20 mouse cellular contexts compared by ENCODE assay signal in genomic region chr13:108077476-108077875, GRCm38 (mm10). TPM values are rescaled to one million over a fixed set of nuclear protein-coding genes. Genes with fewer than 3 reads are reported as not detected.
A peak's percentile ranks its signal among the peaks of the same experiment; 100 is the strongest.
DNase-seq lines count a peak whose midpoint lies in the region; ATAC-seq and TF ChIP-seq lines count a peak whose summit lies in the region.
"Had no signal": no experiment of that assay in that cellular context is flagged by ENCODE, and none has a peak within 500 bp of the region (broad histone marks: within the 10 kb centered on the region; RNA-seq: fewer than 3 reads in every experiment).

No protein-coding gene starts in this region.

- WGBS in forebrain, embryonic 14.5 days: 74% methylated on average over 6 of the region's 6 CpGs
- 67% methylated on average over 6 of the region's 6 CpGs for WGBS in forebrain, embryonic 16.5 days
- 85% methylated on average over 6 of the region's 6 CpGs for WGBS in lung, adult 2 months

- no peak overlapping the region for H3K4me3 ChIP-seq in forebrain, embryonic 14.5 days (ENCODE audit: low read depth, low read length)
- H3K4me3 ChIP-seq in forebrain, embryonic 16.5 days (replicated peaks; ENCODE audit: low read length): no peak overlapping the region
- no peak overlapping the region for H3K4me3 ChIP-seq in MEL (ENCODE audit: control insufficient read depth in 1 of 2, insufficient read depth in 1 of 2, low read depth in 2 of 2, low read length in 2 of 2)
- no peak overlapping the region for H3K4me3 ChIP-seq in lung, adult 2 months (replicated peaks; ENCODE audit: extremely low read depth, low read depth, low read length)
- H3K4me3 ChIP-seq: embryonic facial prominence, embryonic 10.5 days; hindbrain, embryonic 13.5 days; limb, embryonic 13.5 days; liver, embryonic 12.5 days had no signal

- no peak for TF ChIP-seq CTCF in MEL (IDR thresholded peaks at IDR 0.05 in 2 of 3, conservative IDR thresholded peaks at IDR 0.05 in 1 of 3; ENCODE audit: control insufficient read depth in 1 of 3, insufficient read depth in 1 of 3, low read depth in 2 of 3, low read length in 3 of 3, poor library complexity in 1 of 3, severe bottlenecking in 1 of 3)
- no peak for TF ChIP-seq CTCF in lung, adult 2 months (IDR thresholded peaks at IDR 0.05; ENCODE audit: insufficient read depth, low read length)

- H3K4me2 ChIP-seq in forebrain, embryonic 14.5 days (ENCODE audit: low read length): no peak overlapping the region
- H3K4me2 ChIP-seq in forebrain, embryonic 16.5 days (ENCODE audit: low read length): no peak overlapping the region
- H3K4me2 ChIP-seq: hindbrain, embryonic 13.5 days; limb, embryonic 13.5 days; liver, embryonic 12.5 days had no signal

- TF ChIP-seq POLR2A in MEL (IDR thresholded peaks at IDR 0.05; ENCODE audit: control insufficient read depth in 1 of 2, insufficient read depth in 1 of 2, low read depth in 1 of 2, low read length in 2 of 2, poor library complexity in 1 of 2): no peak
- no peak for TF ChIP-seq POLR2A in lung, adult 2 months (IDR thresholded peaks at IDR 0.05; ENCODE audit: borderline replicate concordance, extremely low read depth, low read depth, low read length)

- no peak for ATAC-seq in forebrain, embryonic 14.5 days
- no peak for ATAC-seq in forebrain, embryonic 16.5 days
- ATAC-seq: liver, embryonic 12.5 days had no signal

- H3K27ac ChIP-seq in forebrain, embryonic 14.5 days (ENCODE audit: low read depth, low read length): no peak overlapping the region
- H3K27ac ChIP-seq in forebrain, embryonic 16.5 days (ENCODE audit: low read length): no peak overlapping the region
- H3K27ac ChIP-seq in MEL (ENCODE audit: control insufficient read depth, low read depth, low read length): no peak overlapping the region
- H3K27ac ChIP-seq: embryonic facial prominence, embryonic 10.5 days; hindbrain, embryonic 13.5 days; kidney, postnatal 0 days; limb, embryonic 13.5 days; liver, embryonic 12.5 days had no signal

- H3K79me2 ChIP-seq in MEL (ENCODE audit: control insufficient read depth, insufficient read depth, low read length, poor library complexity): no peaks in the 10 kb centered on the region

- no peaks in the 10 kb centered on the region for H3K27me3 ChIP-seq in forebrain, embryonic 14.5 days (replicated peaks; ENCODE audit: control insufficient read depth, insufficient read depth, low read length)
- no peaks in the 10 kb centered on the region for H3K27me3 ChIP-seq in forebrain, embryonic 16.5 days (replicated peaks; ENCODE audit: control insufficient read depth, insufficient read depth, low read length)
- no peaks in the 10 kb centered on the region for H3K27me3 ChIP-seq in MEL (ENCODE audit: control insufficient read depth in 1 of 2, insufficient read depth in 2 of 2, low read length in 2 of 2)
- H3K27me3 ChIP-seq: hindbrain, embryonic 13.5 days; limb, embryonic 13.5 days; liver, embryonic 12.5 days had no signal

- peak; percentile 16 for DNase-seq in forebrain, embryonic 14.5 days (ENCODE audit: low spot score)
- DNase-seq in layer of hippocampus, adult 11-12 months (ENCODE audit: low spot score): peak; percentile 13
- DNase-seq in layer of hippocampus, adult 9-10 months (ENCODE audit: low spot score): no peak
- peak; percentile 56 for DNase-seq in MEL (ENCODE audit: low read depth, low spot score)
- DNase-seq in lung, adult 2 months: no peak
- DNase-seq in T-cell, adult 2 months (ENCODE audit: low spot score): no peak
- DNase-seq: adrenal gland, postnatal 14 days; gastrocnemius, postnatal 10 days; heart, postnatal 36 days; kidney, adult 2 months; layer of hippocampus, postnatal 36 days; lung, adult 18-20 months; lung, postnatal 14 days; midbrain, embryonic 14.5 days had no signal

- no peak overlapping the region for H3K9ac ChIP-seq in forebrain, embryonic 14.5 days (ENCODE audit: low read length)
- H3K9ac ChIP-seq in forebrain, embryonic 16.5 days (replicated peaks; ENCODE audit: low read depth, low read length): no peak overlapping the region
- no peak overlapping the region for H3K9ac ChIP-seq in MEL (ENCODE audit: control insufficient read depth, low read depth, low read length, poor library complexity, severe bottlenecking)
- H3K9ac ChIP-seq: hindbrain, embryonic 13.5 days; limb, embryonic 13.5 days; liver, embryonic 12.5 days had no signal

- H3K9me3 ChIP-seq in forebrain, embryonic 14.5 days (replicated peaks; ENCODE audit: control insufficient read depth, low read length): no peaks in the 10 kb centered on the region
- no peaks in the 10 kb centered on the region for H3K9me3 ChIP-seq in forebrain, embryonic 16.5 days (ENCODE audit: control insufficient read depth, low read length)
- H3K9me3 ChIP-seq in MEL (replicated peaks; ENCODE audit: insufficient read depth, low read length): no peaks in the 10 kb centered on the region
- H3K9me3 ChIP-seq: embryonic facial prominence, embryonic 10.5 days; hindbrain, embryonic 13.5 days; limb, embryonic 13.5 days; liver, embryonic 12.5 days had no signal

- no peak for TF ChIP-seq RAD21 in MEL (IDR thresholded peaks at IDR 0.05; ENCODE audit: low read depth, low read length)

- H3K4me1 ChIP-seq in forebrain, embryonic 14.5 days (ENCODE audit: control insufficient read depth, insufficient read depth, low read length): no peaks in the 10 kb centered on the region
- H3K4me1 ChIP-seq in forebrain, embryonic 16.5 days (replicated peaks; ENCODE audit: control insufficient read depth, insufficient read depth, low read length): peaks cover 6% of the 10 kb centered on the region; the same call in 1 of the 2 replicates
- no peaks in the 10 kb centered on the region for H3K4me1 ChIP-seq in MEL (ENCODE audit: control insufficient read depth in 1 of 2, insufficient read depth in 2 of 2, low read length in 2 of 2)
- no peaks in the 10 kb centered on the region for H3K4me1 ChIP-seq in lung, adult 2 months (ENCODE audit: control insufficient read depth, insufficient read depth, low read length)
- H3K4me1 ChIP-seq: embryonic facial prominence, embryonic 10.5 days; hindbrain, embryonic 13.5 days; liver, embryonic 12.5 days had no signal

- H3K36me3 ChIP-seq in forebrain, embryonic 14.5 days (ENCODE audit: control insufficient read depth, insufficient read depth, low read length): no peaks in the 10 kb centered on the region
- no peaks in the 10 kb centered on the region for H3K36me3 ChIP-seq in forebrain, embryonic 16.5 days (ENCODE audit: control insufficient read depth, insufficient read depth)
- H3K36me3 ChIP-seq in MEL (ENCODE audit: control insufficient read depth in 1 of 2, insufficient read depth in 2 of 2, low read length in 2 of 2): no peaks in the 10 kb centered on the region; a peak in 1 of 4 replicates
- H3K36me3 ChIP-seq: embryonic facial prominence, embryonic 10.5 days; hindbrain, embryonic 13.5 days; limb, embryonic 13.5 days; liver, embryonic 12.5 days had no signal

- TF ChIP-seq EP300 in MEL (IDR thresholded peaks at IDR 0.05; ENCODE audit: low read depth in 1 of 2, low read length in 2 of 2): no peak

TF ChIP-seq in MEL, 35 proteins besides CTCF, POLR2A, EP300 and RAD21:
- TF ChIP-seq ZC3H11A (IDR thresholded peaks at IDR 0.05; ENCODE audit: low read depth, low read length) (no peak), RCOR1 (IDR thresholded peaks at IDR 0.05; ENCODE audit: low read depth, low read length) (0 out of 2 replicates have a peak, but pooled peaks have one; percentile 19)

RNA-seq across cellular contexts. Expression of gene Smim15, which starts 33.2 kb away (rescaled TPM):
- polyA plus RNA-seq in forebrain, embryonic 14.5 days (2014; fragmentation: Nextera tagmentation; extraction: Ambion mirVana): 54.6 and 57.7 TPM in 2 replicates
- 46.7 and 55.1 TPM in 2 replicates for polyA plus RNA-seq in forebrain, embryonic 16.5 days (2015; fragmentation: Nextera tagmentation; extraction: Ambion mirVana)
- 69.6 and 73.4 TPM in 2 replicates for total RNA-seq in MEL (2012; rRNA removed)
- 100 to 1,000 TPM in 1 of 2 experiments, not detected in 1; 122 TPM for polyA plus RNA-seq in MEL (2012; ENCODE audit: insufficient read depth in 1 of 2, insufficient read length in 2 of 2, low read depth in 1 of 2, low replicate concordance in 2 of 2, missing spikeins in 1 of 2)
- 6.6 and 11.4 TPM in 2 replicates for polyA plus RNA-seq in lung, adult 2 months (2012; rRNA removed)

Comparison
In these comparisons a context has a peak if more than half of its experiments do, and no peak if none do; other contexts are left out.
1. DNase-seq: peak in forebrain, embryonic 14.5 days (single experiment), layer of hippocampus, adult 11-12 months (single experiment) and MEL (single experiment); none in layer of hippocampus, adult 9-10 months (single experiment), lung, adult 2 months (single experiment) and T-cell, adult 2 months (single experiment).